Mouse (Mus musculus) ES-Bruce4 (cell line): ENCODE data around the gene Prrc2b.

Experiments used
- CTCF ChIP-seq: IDR thresholded peaks from one replicate; pipeline ENCODE4 v1.8.1; 2011; ENCODE audit warnings: low read depth, low read length
- EP300 ChIP-seq: IDR thresholded peaks from 2 replicates; pipeline ENCODE4 v1.6.1; 2011; ENCODE audit warnings: low read depth, low read length; ENCODE audit not compliant: insufficient read depth

DNA sequence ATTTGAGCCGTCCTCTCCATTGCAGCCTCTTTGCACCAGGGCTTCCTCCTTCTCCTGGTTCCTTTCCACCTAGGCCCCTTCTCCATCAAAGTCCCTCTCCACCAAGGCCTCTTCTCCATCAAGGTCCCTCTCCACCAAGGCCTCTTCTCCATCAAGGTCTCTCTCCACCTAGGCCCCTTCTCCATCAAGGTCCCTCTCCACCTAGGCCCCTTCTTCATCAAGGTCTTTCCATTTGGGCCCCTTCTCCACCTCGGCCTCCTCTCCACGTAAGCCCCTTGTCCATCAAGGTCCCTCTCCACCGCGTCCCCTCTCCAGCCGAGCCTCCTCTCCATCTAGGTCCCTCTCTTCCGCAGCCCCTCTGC lies 339 bp upstream of the Prrc2b start:
- no peak for TF ChIP-seq CTCF
- no peak for TF ChIP-seq EP300
